In the genomic region with DNA sequence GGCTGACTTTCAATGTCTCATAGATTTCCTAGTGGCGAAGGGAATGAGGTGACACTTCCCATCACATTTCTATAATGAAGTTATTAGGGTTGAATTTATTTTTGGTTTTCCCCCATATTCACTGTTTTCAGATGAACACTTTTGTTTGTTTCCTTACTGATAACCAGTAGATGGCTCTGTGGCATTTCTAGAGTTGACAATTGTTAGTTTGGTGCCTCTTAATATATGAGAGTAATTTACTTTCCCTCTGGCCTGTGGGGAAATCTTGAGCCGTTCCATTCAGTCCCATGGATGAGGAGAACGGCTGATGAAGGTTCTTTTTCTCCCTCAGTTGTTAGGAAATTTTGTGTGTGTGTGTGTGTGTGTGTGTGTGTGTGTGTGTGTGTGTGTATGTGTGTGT, we compare ENCODE assay signal across 15 mouse cellular contexts.
DNase-seq lines count a peak whose midpoint lies in the region; ATAC-seq and TF ChIP-seq lines count a peak whose summit lies in the region.
"Had no signal": no experiment of that assay in that cellular context is flagged by ENCODE, and none has a peak within 500 bp of the region (broad histone marks: within the 10 kb centered on the region; RNA-seq: fewer than 3 reads in every experiment).

No protein-coding gene starts in this region.

- TF ChIP-seq CTCF in lung, embryonic 14.5 days (IDR thresholded peaks at IDR 0.05; ENCODE audit: low read depth) = 0 out of 2 replicates have a peak, but pooled peaks have one; percentile 8

- ATAC-seq in forebrain, embryonic 14.5 days = no peak
- ATAC-seq in forebrain, embryonic 12.5 days (ENCODE audit: low FRiP score) = no peak
- no peak for ATAC-seq in lung, embryonic 14.5 days (ENCODE audit: insufficient read depth)
- peak; percentile 23; the same call in 1 of the 2 replicates for ATAC-seq in hindbrain, embryonic 13.5 days (ENCODE audit: low FRiP score)
- peak; percentile 86 for ATAC-seq in neural tube, embryonic 15.5 days (ENCODE audit: low FRiP score)
- no peak for ATAC-seq in megakaryocyte progenitor cell, adult 5-6 weeks (replicated peaks; ENCODE audit: poor library complexity)

- H3K4me3 ChIP-seq in forebrain, embryonic 14.5 days (ENCODE audit: low read depth, low read length) = no peak overlapping the region
- no peak overlapping the region for H3K4me3 ChIP-seq in forebrain, embryonic 12.5 days (replicated peaks)
- H3K4me3 ChIP-seq in lung, embryonic 14.5 days (ENCODE audit: low read depth, low read length) = no peak overlapping the region
- H3K4me3 ChIP-seq in hindbrain, embryonic 13.5 days = no peak overlapping the region
- no peak overlapping the region for H3K4me3 ChIP-seq in neural tube, embryonic 15.5 days (replicated peaks)
- H3K4me3 ChIP-seq: heart, embryonic 13.5 days; limb, embryonic 13.5 days; stomach, embryonic 15.5 days had no signal

- WGBS in forebrain, embryonic 14.5 days = 50% methylated on average over 3 of the region's 3 CpGs
- 52% methylated on average over 3 of the region's 3 CpGs for WGBS in forebrain, embryonic 12.5 days
- 48% methylated on average over 3 of the region's 3 CpGs for WGBS in lung, embryonic 14.5 days
- 45% methylated on average over 3 of the region's 3 CpGs for WGBS in hindbrain, embryonic 13.5 days
- WGBS in neural tube, embryonic 15.5 days = 33% methylated on average over 3 of the region's 3 CpGs

- H3K4me1 ChIP-seq in forebrain, embryonic 14.5 days (ENCODE audit: control insufficient read depth, insufficient read depth, low read length) = no peaks in the 10 kb centered on the region
- H3K4me1 ChIP-seq in forebrain, embryonic 12.5 days = peaks cover 5% of the 10 kb centered on the region
- no peaks in the 10 kb centered on the region for H3K4me1 ChIP-seq in lung, embryonic 14.5 days (ENCODE audit: insufficient read depth)
- H3K4me1 ChIP-seq in hindbrain, embryonic 13.5 days (replicated peaks) = peaks cover 11% of the 10 kb centered on the region
- H3K4me1 ChIP-seq in neural tube, embryonic 15.5 days = peaks cover 11% of the 10 kb centered on the region
- H3K4me1 ChIP-seq: limb, embryonic 13.5 days had no signal

- H3K27ac ChIP-seq in forebrain, embryonic 14.5 days (ENCODE audit: low read depth, low read length) = no peak overlapping the region
- no peak overlapping the region for H3K27ac ChIP-seq in forebrain, embryonic 12.5 days
- no peak overlapping the region for H3K27ac ChIP-seq in lung, embryonic 14.5 days (ENCODE audit: low read depth)
- H3K27ac ChIP-seq in hindbrain, embryonic 13.5 days = peak overlapping the region; percentile 72; the same call in 1 of the 2 replicates
- H3K27ac ChIP-seq in neural tube, embryonic 15.5 days (replicated peaks) = peak overlapping the region; percentile 72; the same call in 1 of the 2 replicates
- H3K27ac ChIP-seq: stomach, embryonic 15.5 days had no signal

- H3K9me3 ChIP-seq in forebrain, embryonic 14.5 days (replicated peaks; ENCODE audit: control insufficient read depth, low read length) = no peaks in the 10 kb centered on the region
- H3K9me3 ChIP-seq in forebrain, embryonic 12.5 days = no peaks in the 10 kb centered on the region
- no peaks in the 10 kb centered on the region for H3K9me3 ChIP-seq in lung, embryonic 14.5 days (ENCODE audit: low read depth, low read length)
- no peaks in the 10 kb centered on the region for H3K9me3 ChIP-seq in hindbrain, embryonic 13.5 days
- no peaks in the 10 kb centered on the region for H3K9me3 ChIP-seq in neural tube, embryonic 15.5 days (replicated peaks)
- H3K9me3 ChIP-seq: heart, embryonic 13.5 days; limb, embryonic 13.5 days; stomach, embryonic 15.5 days had no signal

- DNase-seq in forebrain, embryonic 14.5 days (ENCODE audit: low spot score) = peak; percentile 58
- DNase-seq in lung, embryonic 14.5 days = peak; percentile 55
- DNase-seq in lung, postnatal 25 days (ENCODE audit: low spot score) = no peak
- DNase-seq: adrenal gland, postnatal 14 days; B cell, adult 2 months; kidney, postnatal 25 days; layer of hippocampus, postnatal 36 days; thymus, postnatal 25 days had no signal

- H3K9ac ChIP-seq in forebrain, embryonic 14.5 days (ENCODE audit: low read length) = no peak overlapping the region
- no peak overlapping the region for H3K9ac ChIP-seq in forebrain, embryonic 12.5 days
- no peak overlapping the region for H3K9ac ChIP-seq in lung, embryonic 14.5 days
- H3K9ac ChIP-seq in hindbrain, embryonic 13.5 days = no peak overlapping the region
- no peak overlapping the region for H3K9ac ChIP-seq in neural tube, embryonic 15.5 days (replicated peaks)
- H3K9ac ChIP-seq: heart, embryonic 13.5 days; limb, embryonic 13.5 days; stomach, embryonic 15.5 days had no signal

- no peak overlapping the region for H3K4me2 ChIP-seq in forebrain, embryonic 14.5 days (ENCODE audit: low read length)
- H3K4me2 ChIP-seq in forebrain, embryonic 12.5 days = no peak overlapping the region
- no peak overlapping the region for H3K4me2 ChIP-seq in lung, embryonic 14.5 days
- no peak overlapping the region for H3K4me2 ChIP-seq in hindbrain, embryonic 13.5 days
- H3K4me2 ChIP-seq in neural tube, embryonic 15.5 days = no peak overlapping the region

- H3K36me3 ChIP-seq in forebrain, embryonic 14.5 days (ENCODE audit: control insufficient read depth, insufficient read depth, low read length) = no peaks in the 10 kb centered on the region
- no peaks in the 10 kb centered on the region for H3K36me3 ChIP-seq in forebrain, embryonic 12.5 days (replicated peaks)
- no peaks in the 10 kb centered on the region for H3K36me3 ChIP-seq in lung, embryonic 14.5 days (ENCODE audit: insufficient read depth)
- no peaks in the 10 kb centered on the region for H3K36me3 ChIP-seq in hindbrain, embryonic 13.5 days
- no peaks in the 10 kb centered on the region for H3K36me3 ChIP-seq in neural tube, embryonic 15.5 days
- H3K36me3 ChIP-seq: heart, embryonic 13.5 days; limb, embryonic 13.5 days; stomach, embryonic 15.5 days had no signal

- H3K27me3 ChIP-seq in forebrain, embryonic 14.5 days (replicated peaks; ENCODE audit: control insufficient read depth, insufficient read depth, low read length) = no peaks in the 10 kb centered on the region
- H3K27me3 ChIP-seq in forebrain, embryonic 12.5 days = no peaks in the 10 kb centered on the region
- H3K27me3 ChIP-seq in lung, embryonic 14.5 days (ENCODE audit: insufficient read depth, low read length) = no peaks in the 10 kb centered on the region
- H3K27me3 ChIP-seq in hindbrain, embryonic 13.5 days = no peaks in the 10 kb centered on the region
- no peaks in the 10 kb centered on the region for H3K27me3 ChIP-seq in neural tube, embryonic 15.5 days (replicated peaks)
- H3K27me3 ChIP-seq: heart, embryonic 13.5 days; limb, embryonic 13.5 days; stomach, embryonic 15.5 days had no signal

Comparison
In these comparisons a context has a peak if more than half of its experiments do, and no peak if none do; other contexts are left out.
1. ATAC-seq: peak in hindbrain, embryonic 13.5 days (single experiment) and neural tube, embryonic 15.5 days (single experiment); none in forebrain, embryonic 14.5 days (single experiment), forebrain, embryonic 12.5 days (single experiment), lung, embryonic 14.5 days (single experiment) and megakaryocyte progenitor cell, adult 5-6 weeks (single experiment).
2. H3K27ac ChIP-seq: peak in hindbrain, embryonic 13.5 days (single experiment) and neural tube, embryonic 15.5 days (single experiment); none in forebrain, embryonic 14.5 days (single experiment), forebrain, embryonic 12.5 days (single experiment) and lung, embryonic 14.5 days (single experiment).